Mouse (Mus musculus): ENCODE data around the gene Pgc.

Gene Pgc

GRCm38 (mm10) chr17:47707961-47708360, 18.7 kb upstream of the Pgc start:
- DNase-seq (ENCODE audit: low read depth in 2 of 2, low spot score in 2 of 2), result no peak

- no peak for DNase-seq (ENCODE audit: low read depth in 2 of 2, low spot score in 2 of 2)
Observed at GRCm38 (mm10) chr17:47708972-47709371, 17.7 kb upstream of the Pgc start.

GRCm38 (mm10) chr17:47710036-47710435, 16.6 kb upstream of the Pgc start:
- DNase-seq (ENCODE audit: low read depth in 2 of 2, low spot score in 2 of 2), result no peak

GRCm38 (mm10) chr17:47711883-47712282, 14.8 kb upstream of the Pgc start:
- no peak for DNase-seq (ENCODE audit: low read depth in 2 of 2, low spot score in 2 of 2)

GRCm38 (mm10) chr17:47712889-47713571, 13.6 kb upstream of the Pgc start:
- DNase-seq (ENCODE audit: low read depth in 2 of 2, low spot score in 2 of 2), result no peak

- no peak for DNase-seq (ENCODE audit: low read depth in 2 of 2, low spot score in 2 of 2)
Observed at GRCm38 (mm10) chr17:47715037-47715436, 11.6 kb upstream of the Pgc start.

GRCm38 (mm10) chr17:47721183-47721582, 5.5 kb upstream of the Pgc start:
- DNase-seq (ENCODE audit: low read depth in 2 of 2, low spot score in 2 of 2), result no peak

- DNase-seq (ENCODE audit: low read depth in 2 of 2, low spot score in 2 of 2), result no peak
Observed at GRCm38 (mm10) chr17:47730633-47731575, 4.3 kb downstream of the Pgc start.

GRCm38 (mm10) chr17:47735553-47736100, 9.0 kb downstream of the Pgc start:
- no peak for DNase-seq (ENCODE audit: low read depth in 2 of 2, low spot score in 2 of 2)

GRCm38 (mm10) chr17:47736856-47737255, 10.2 kb downstream of the Pgc start, which contains the start of gene Tfeb:
Gene Tfeb (plus strand): TSS chr17:47737030.
- peak; percentile 96 to 97 for DNase-seq (ENCODE audit: low read depth in 2 of 2, low spot score in 2 of 2)

GRCm38 (mm10) chr17:47737271-47738065, 10.8 kb downstream of the Pgc start:
- peak; percentile 29 to 45 for DNase-seq (ENCODE audit: low read depth in 2 of 2, low spot score in 2 of 2)

- peak; percentile 21 to 37 for DNase-seq (ENCODE audit: low read depth in 2 of 2, low spot score in 2 of 2)
Observed at GRCm38 (mm10) chr17:47738066-47738878, 11.6 kb downstream of the Pgc start.

GRCm38 (mm10) chr17:47738879-47739798, 12.5 kb downstream of the Pgc start:
- DNase-seq (ENCODE audit: low read depth in 2 of 2, low spot score in 2 of 2), result peak in 1 of 2 experiments; percentile 33

GRCm38 (mm10) chr17:47740186-47740585, 13.5 kb downstream of the Pgc start:
- DNase-seq (ENCODE audit: low read depth in 2 of 2, low spot score in 2 of 2), result no peak

GRCm38 (mm10) chr17:47742991-47743734, 16.5 kb downstream of the Pgc start:
- DNase-seq (ENCODE audit: low read depth in 2 of 2, low spot score in 2 of 2), result peak in 1 of 2 experiments; percentile 41

GRCm38 (mm10) chr17:47744086-47744485, 17.4 kb downstream of the Pgc start:
- no peak for DNase-seq (ENCODE audit: low read depth in 2 of 2, low spot score in 2 of 2)

- DNase-seq (ENCODE audit: low read depth in 2 of 2, low spot score in 2 of 2), result peak in 1 of 2 experiments; percentile 38
Observed at GRCm38 (mm10) chr17:47744746-47745368, 18.2 kb downstream of the Pgc start.
